8 mouse cellular contexts compared by ENCODE assay signal in genomic region chr6:131292991-131293788, GRCm38 (mm10). TPM values are rescaled to one million over a fixed set of nuclear protein-coding genes. Genes with fewer than 3 reads are reported as not detected.
A peak's percentile ranks its signal among the peaks of the same experiment; 100 is the strongest.
DNase-seq lines count a peak whose midpoint lies in the region; ATAC-seq lines count a peak whose summit lies in the region.

TSS of gene Magohb (minus strand) at chr6:131293244.

- H3K4me2 ChIP-seq in hindbrain, embryonic 13.5 days = peak within 1 kb of the TSS; percentile 69

- H3K4me1 ChIP-seq in hindbrain, embryonic 13.5 days (replicated peaks) = peaks cover 11% of the 10 kb centered on the region

- H3K27ac ChIP-seq in hindbrain, embryonic 13.5 days = peak within 1 kb of the TSS; percentile 77

- H3K27me3 ChIP-seq in hindbrain, embryonic 13.5 days = 0 out of 2 replicates have a peak, but pooled peaks cover 2% of the 10 kb centered on the region

- peaks cover 2% of the 10 kb centered on the region; the same call in 1 of the 2 replicates for H3K36me3 ChIP-seq in hindbrain, embryonic 13.5 days

- peak within 1 kb of the TSS; percentile 63 for H3K4me3 ChIP-seq in hindbrain, embryonic 13.5 days

- no peaks in the 10 kb centered on the region for H3K9me3 ChIP-seq in hindbrain, embryonic 13.5 days

- DNase-seq in R1 (ENCODE audit: low read depth, low spot score) = peak; percentile 72
- peak; percentile 96 to 97 for DNase-seq in cerebellum, postnatal 14 days
- DNase-seq in frontal cortex, postnatal 14 days (ENCODE audit: low spot score in 2 of 2) = peak; percentile 69 to 81
- DNase-seq in layer of hippocampus, postnatal 14 days (ENCODE audit: low spot score in 2 of 2) = peak; percentile 87 to 90
- peak; percentile 90 for DNase-seq in lung, postnatal 10 days
- peak; percentile 85 for DNase-seq in ovary, postnatal 14 days (ENCODE audit: low spot score)
- peak; percentile 77 to 89 for DNase-seq in thymus, postnatal 10 days (ENCODE audit: low spot score in 2 of 2)

- H3K9ac ChIP-seq in hindbrain, embryonic 13.5 days = peak within 1 kb of the TSS; percentile 81

- 2% methylated on average over 51 of the region's 51 CpGs for WGBS in hindbrain, embryonic 13.5 days

- peak; percentile 92 for ATAC-seq in hindbrain, embryonic 13.5 days (ENCODE audit: low FRiP score)

RNA-seq across cellular contexts. Expression of gene Magohb, which starts in this region (rescaled TPM):
- 49.1 and 50.0 TPM in 2 replicates for polyA plus RNA-seq in hindbrain, embryonic 13.5 days (2015; fragmentation: Nextera tagmentation; extraction: Ambion mirVana)
- total RNA-seq in layer of hippocampus, postnatal 14 days (2021) = 10 to 100 TPM; 15.1 to 15.4 TPM

Comparison
In these comparisons a context has a peak if more than half of its experiments do, and no peak if none do; other contexts are left out.
1. Peak in every context shown above with its lines: DNase-seq, ATAC-seq, H3K4me3 ChIP-seq and H3K27ac ChIP-seq.